Mouse (Mus musculus) olfactory bulb, adult 2 months (tissue): ENCODE results near the gene Ehf. TPM values are rescaled to one million over a fixed set of nuclear protein-coding genes. Genes with fewer than 3 reads are reported as not detected.

Experiments used
- H3K27ac ChIP-seq: fragments of 200-500 bp; 2 replicates; pipeline ENCODE4 v1.5.1; 2012; ENCODE audit warnings: low read depth, low read length; ENCODE audit not compliant: insufficient read depth
- H3K4me1 ChIP-seq: fragments of 200-500 bp; 2 replicates; pipeline ENCODE4 v1.6.1; 2012; ENCODE audit warnings: low read length; ENCODE audit not compliant: control insufficient read depth, insufficient read depth
- H3K4me3 ChIP-seq: fragments of 200-500 bp; 2 replicates; pipeline ENCODE4 v1.5.1; 2012; ENCODE audit warnings: mild to moderate bottlenecking, low read depth, low read length, moderate library complexity; ENCODE audit not compliant: insufficient read depth
- CTCF ChIP-seq: fragments of 200-500 bp; IDR thresholded peaks from 2 replicates; pipeline ENCODE4 v1.5.1; 2012; ENCODE audit warnings: low read depth, mild to moderate bottlenecking, low read length, moderate library complexity; ENCODE audit not compliant: insufficient read depth
- POLR2A ChIP-seq: fragments of 200-500 bp; IDR thresholded peaks from 2 replicates; pipeline ENCODE4 v1.6.1; 2012; ENCODE audit warnings: mild to moderate bottlenecking, low read depth, low read length, moderate library complexity; ENCODE audit not compliant: insufficient read depth
- WGBS: fragments of 180-500 bp; shearing (Covaris S2); methylation state at CpG from one replicate; pipeline ENCODE4 v1.1.7; 2018; 5-methylcytosine and 5-hydroxymethylcytosine counted together
- polyA plus RNA-seq: library from polyadenylated mRNA; stranded (reverse); fragments of >200 nt; gene quantifications from 2 replicates; pipeline ENCODE4 v1.2.4, GENCODE M21; 2012; ENCODE audit warnings: low replicate concordance; ENCODE audit not compliant: missing spikeins, insufficient read depth, insufficient read length

The Ehf gene
- polyA plus RNA-seq, 1 experiment = not detected

GRCm38 (mm10) chr2:103270556-103271160 lies 32.4 kb downstream of the Ehf start:
- H3K27ac ChIP-seq = no peak overlapping the region
- TF ChIP-seq CTCF (no peak), POLR2A (no peak)
- no peak overlapping the region for H3K4me3 ChIP-seq
- WGBS = 71% methylated on average over 5 of the region's 5 CpGs
- H3K4me1 ChIP-seq = peaks cover 2% of the 10 kb centered on the region; the same call in 1 of the 2 replicates

GRCm38 (mm10) chr2:103239086-103239485 lies 64.0 kb downstream of the Ehf start:
- Histone ChIP-seq H3K27ac (no peak overlapping the region), H3K4me1 (no peaks in the 10 kb centered on the region), H3K4me3 (no peak overlapping the region)
- 81% methylated on average over 4 of the region's 4 CpGs for WGBS
- no peak for TF ChIP-seq POLR2A
- no peak for TF ChIP-seq CTCF

GRCm38 (mm10) chr2:103226781-103227180 lies 76.3 kb downstream of the Ehf start:
- no peaks in the 10 kb centered on the region for H3K4me1 ChIP-seq
- no peak overlapping the region for H3K27ac ChIP-seq
- WGBS = 83% methylated on average over 2 of the region's 2 CpGs
- TF ChIP-seq POLR2A (no peak), CTCF (no peak)
- no peak overlapping the region for H3K4me3 ChIP-seq

- H3K4me1 ChIP-seq = no peaks in the 10 kb centered on the region
- H3K4me3 ChIP-seq = no peak overlapping the region
- 85% methylated on average over 2 of the region's 2 CpGs for WGBS
- H3K27ac ChIP-seq = no peak overlapping the region
- TF ChIP-seq POLR2A = no peak
- no peak for TF ChIP-seq CTCF
Observed at GRCm38 (mm10) chr2:103220871-103221270, 82.2 kb downstream of the Ehf start.

GRCm38 (mm10) chr2:103218323-103218722 lies 84.8 kb downstream of the Ehf start:
- TF ChIP-seq POLR2A (no peak), CTCF (no peak)
- Histone ChIP-seq H3K4me3 (no peak overlapping the region), H3K4me1 (no peaks in the 10 kb centered on the region), H3K27ac (no peak overlapping the region)
- 44% methylated on average over 4 of the region's 4 CpGs for WGBS

GRCm38 (mm10) chr2:103215801-103216200 lies 87.3 kb downstream of the Ehf start:
- TF ChIP-seq POLR2A = no peak
- TF ChIP-seq CTCF = no peak
- 86% methylated on average over 4 of the region's 4 CpGs for WGBS
- Histone ChIP-seq H3K4me3 (no peak overlapping the region), H3K27ac (no peak overlapping the region), H3K4me1 (no peaks in the 10 kb centered on the region)

GRCm38 (mm10) chr2:103214861-103215260 lies 88.2 kb downstream of the Ehf start:
- 89% methylated on average over 8 of the region's 8 CpGs for WGBS
- Histone ChIP-seq H3K27ac (no peak overlapping the region), H3K4me1 (no peaks in the 10 kb centered on the region), H3K4me3 (no peak overlapping the region)
- TF ChIP-seq CTCF = no peak
- no peak for TF ChIP-seq POLR2A

- TF ChIP-seq POLR2A = no peak
- TF ChIP-seq CTCF = no peak
- no peaks in the 10 kb centered on the region for H3K4me1 ChIP-seq
- 76% methylated on average over 1 of the region's 1 CpGs for WGBS
- H3K27ac ChIP-seq = no peak overlapping the region
- no peak overlapping the region for H3K4me3 ChIP-seq
Observed at GRCm38 (mm10) chr2:103213547-103213946, 89.5 kb downstream of the Ehf start.

Other genes starting within 250 kb of the Ehf start
- gene Pdhx, start 229.8 kb downstream of the Ehf start, polyA plus RNA-seq = not detected in 2 replicates
- gene Apip, start 229.6 kb downstream of the Ehf start, polyA plus RNA-seq = not detected in 2 replicates
- not detected in 2 replicates for gene Elf5, start 108.4 kb upstream of the Ehf start, polyA plus RNA-seq
- gene Cat, start 181.9 kb upstream of the Ehf start, polyA plus RNA-seq = not detected in 2 replicates